In genomic region chr7:6835351-6835750, GRCm38 (mm10) we compare ENCODE assay signal across 8 mouse cellular contexts.
DNase-seq lines count a peak whose midpoint lies in the region; ATAC-seq lines count a peak whose summit lies in the region.

No protein-coding gene starts in this region.

- H3K9ac ChIP-seq in kidney, embryonic 16.5 days (replicated peaks; ENCODE audit: low read length): no peak overlapping the region
- H3K9ac ChIP-seq in midbrain, embryonic 14.5 days (replicated peaks; ENCODE audit: low read length): no peak overlapping the region

- 0 out of 2 replicates have a peak overlapping the region, but pooled peaks have one; percentile 29 for H3K27ac ChIP-seq in kidney, embryonic 16.5 days (ENCODE audit: low read length)
- H3K27ac ChIP-seq in midbrain, embryonic 14.5 days (replicated peaks; ENCODE audit: low read depth, low read length): peak overlapping the region; percentile 81

- no peak for DNase-seq in kidney, postnatal 36 days
- DNase-seq in embryo, embryonic 11 days: peak; percentile 83
- DNase-seq in forelimb bud, embryonic 11.5 days (ENCODE audit: low read depth, low spot score): peak; percentile 94
- peak; percentile 83 for DNase-seq in midbrain, embryonic 14.5 days
- DNase-seq in spleen, postnatal 36 days (ENCODE audit: low spot score in 2 of 2): no peak
- no peak for DNase-seq in frontal cortex, postnatal 25 days (ENCODE audit: low spot score in 2 of 2)
- no peak for DNase-seq in spleen, adult 18-20 months

- H3K27me3 ChIP-seq in kidney, embryonic 16.5 days (ENCODE audit: insufficient read depth, low read length): no peaks in the 10 kb centered on the region
- no peaks in the 10 kb centered on the region for H3K27me3 ChIP-seq in midbrain, embryonic 14.5 days (ENCODE audit: control insufficient read depth, insufficient read depth, low read length)

- H3K4me2 ChIP-seq in kidney, embryonic 16.5 days (replicated peaks; ENCODE audit: low read depth, low read length): no peak overlapping the region
- H3K4me2 ChIP-seq in midbrain, embryonic 14.5 days (ENCODE audit: low read length): peak overlapping the region; percentile 19; the same call in 1 of the 2 replicates

- WGBS in kidney, embryonic 16.5 days: 11% methylated on average over 5 of the region's 5 CpGs
- 14% methylated on average over 5 of the region's 5 CpGs for WGBS in midbrain, embryonic 14.5 days

- peak; percentile 52; the same call in 1 of the 2 replicates for ATAC-seq in kidney, embryonic 16.5 days (ENCODE audit: low FRiP score, low TSS enrichment)
- ATAC-seq in midbrain, embryonic 14.5 days (ENCODE audit: low FRiP score, low TSS enrichment): peak; percentile 72; the same call in 1 of the 2 replicates

- H3K4me3 ChIP-seq in kidney, embryonic 16.5 days (ENCODE audit: low read length): no peak overlapping the region
- H3K4me3 ChIP-seq in midbrain, embryonic 14.5 days (replicated peaks; ENCODE audit: low read depth, low read length): no peak overlapping the region

- H3K4me1 ChIP-seq in kidney, embryonic 16.5 days (ENCODE audit: insufficient read depth, low read length): peaks cover 6% of the 10 kb centered on the region
- H3K4me1 ChIP-seq in midbrain, embryonic 14.5 days (ENCODE audit: control insufficient read depth, insufficient read depth, low read length): peaks cover 16% of the 10 kb centered on the region

- H3K36me3 ChIP-seq in kidney, embryonic 16.5 days (ENCODE audit: insufficient read depth, low read length): no peaks in the 10 kb centered on the region
- no peaks in the 10 kb centered on the region for H3K36me3 ChIP-seq in midbrain, embryonic 14.5 days (ENCODE audit: control insufficient read depth, insufficient read depth, low read length)

- H3K9me3 ChIP-seq in kidney, embryonic 16.5 days (ENCODE audit: low read length): no peaks in the 10 kb centered on the region
- H3K9me3 ChIP-seq in midbrain, embryonic 14.5 days (ENCODE audit: control insufficient read depth, low read length): no peaks in the 10 kb centered on the region

Comparison
In these comparisons a context has a peak if more than half of its experiments do, and no peak if none do; other contexts are left out.
1. DNase-seq: peak in embryo, embryonic 11 days (single experiment), forelimb bud, embryonic 11.5 days (single experiment) and midbrain, embryonic 14.5 days (single experiment); none in kidney, postnatal 36 days (0 of 2), spleen, postnatal 36 days (0 of 2), frontal cortex, postnatal 25 days (0 of 2) and spleen, adult 18-20 months (0 of 2).